Mouse (Mus musculus): ENCODE results near the gene Scamp3.

DNA sequence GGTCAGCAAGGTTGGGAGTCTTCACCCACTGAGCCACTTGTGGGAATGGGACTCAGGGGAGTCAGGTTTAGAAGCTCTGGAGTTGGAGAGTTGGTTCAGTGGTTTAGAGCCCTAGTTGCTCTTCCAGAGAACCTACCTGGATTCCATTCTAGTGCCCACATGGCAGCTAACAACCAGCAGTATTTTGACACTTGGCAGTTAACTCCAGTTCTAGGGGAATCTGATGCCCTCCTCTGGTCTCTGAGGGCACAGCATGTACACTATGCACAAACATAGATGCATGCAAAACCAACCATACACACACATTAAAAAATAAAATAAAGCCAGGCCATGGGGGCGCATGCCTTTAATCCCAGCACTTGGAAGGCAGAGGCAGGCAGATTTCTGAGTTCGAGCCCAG is 16.6 kb downstream of the Scamp3 start:
- TF ChIP-seq CTCF (IDR thresholded peaks at IDR 0.05; ENCODE audit: borderline replicate concordance, insufficient read depth, low read length) (no peak), POLR2A (IDR thresholded peaks at IDR 0.05; ENCODE audit: low read depth, low read length) (no peak)
